Mouse (Mus musculus): Measurements from ENCODE around the gene Npas3. TPM values are rescaled to one million over a fixed set of nuclear protein-coding genes. Genes with fewer than 3 reads are reported as not detected.

Gene Npas3
- polyA plus RNA-seq, 1 experiment from 2014 or later = 0.96 TPM

- H3K9me3 ChIP-seq (replicated peaks) = no peaks in the 10 kb centered on the region
- H3K9ac ChIP-seq = no peak overlapping the region
- no peaks in the 10 kb centered on the region for H3K4me1 ChIP-seq
- H3K36me3 ChIP-seq = no peaks in the 10 kb centered on the region
- no peak overlapping the region for H3K27ac ChIP-seq
- WGBS = 91% methylated on average over 7 of the region's 7 CpGs
- no peaks in the 10 kb centered on the region for H3K27me3 ChIP-seq
- no peak for ATAC-seq (replicated peaks; ENCODE audit: low FRiP score)
- H3K4me2 ChIP-seq = no peak overlapping the region
- no peak overlapping the region for H3K4me3 ChIP-seq (replicated peaks)
Measured at GRCm38 (mm10) chr12:53922153-53922552, 673.7 kb downstream of the Npas3 start.

- Histone ChIP-seq H3K27ac (no peak overlapping the region), H3K9ac (no peak overlapping the region), H3K9me3 (replicated peaks) (no peaks in the 10 kb centered on the region), H3K27me3 (no peaks in the 10 kb centered on the region), H3K4me3 (replicated peaks) (no peak overlapping the region), H3K4me1 (no peaks in the 10 kb centered on the region), H3K36me3 (no peaks in the 10 kb centered on the region), H3K4me2 (no peak overlapping the region)
- ATAC-seq (replicated peaks; ENCODE audit: low FRiP score) = no peak
- 84% methylated on average over 2 of the region's 2 CpGs for WGBS
Measured at GRCm38 (mm10) chr12:53948826-53949225, 700.3 kb downstream of the Npas3 start.

- H3K9me3 ChIP-seq (replicated peaks) = no peaks in the 10 kb centered on the region
- H3K27me3 ChIP-seq = no peaks in the 10 kb centered on the region
- no peak overlapping the region for H3K4me2 ChIP-seq
- H3K36me3 ChIP-seq = no peaks in the 10 kb centered on the region
- H3K4me3 ChIP-seq (replicated peaks) = no peak overlapping the region
- no peaks in the 10 kb centered on the region for H3K4me1 ChIP-seq
- no peak for ATAC-seq (replicated peaks; ENCODE audit: low FRiP score)
- WGBS = 52% methylated on average over 7 of the region's 7 CpGs
- H3K27ac ChIP-seq = no peak overlapping the region
- H3K9ac ChIP-seq = no peak overlapping the region
Measured at GRCm38 (mm10) chr12:53962004-53962403, 713.5 kb downstream of the Npas3 start.

GRCm38 (mm10) chr12:53963534-53963933, 715.1 kb downstream of the Npas3 start:
- Histone ChIP-seq H3K27me3 (no peaks in the 10 kb centered on the region), H3K9ac (no peak overlapping the region), H3K4me2 (no peak overlapping the region), H3K36me3 (no peaks in the 10 kb centered on the region), H3K4me1 (peaks cover under 1% of the 10 kb centered on the region; the same call in 1 of the 2 replicates), H3K4me3 (replicated peaks) (no peak overlapping the region), H3K27ac (no peak overlapping the region), H3K9me3 (replicated peaks) (no peaks in the 10 kb centered on the region)
- no peak for ATAC-seq (replicated peaks; ENCODE audit: low FRiP score)
- 83% methylated on average over 5 of the region's 5 CpGs for WGBS

- Histone ChIP-seq H3K4me3 (replicated peaks) (no peak overlapping the region), H3K9ac (no peak overlapping the region), H3K4me2 (no peak overlapping the region), H3K4me1 (peaks cover 24% of the 10 kb centered on the region), H3K9me3 (replicated peaks) (no peaks in the 10 kb centered on the region), H3K36me3 (no peaks in the 10 kb centered on the region), H3K27ac (no peak overlapping the region), H3K27me3 (peaks cover 4% of the 10 kb centered on the region; the same call in 1 of the 2 replicates)
- ATAC-seq (replicated peaks; ENCODE audit: low FRiP score) = peak; percentile 88
- WGBS = 36% methylated on average over 10 of the region's 10 CpGs
Measured at GRCm38 (mm10) chr12:53969378-53970174, 721.1 kb downstream of the Npas3 start.

- Histone ChIP-seq H3K9ac (no peak overlapping the region), H3K9me3 (replicated peaks) (no peaks in the 10 kb centered on the region), H3K4me1 (peaks cover 28% of the 10 kb centered on the region), H3K36me3 (no peaks in the 10 kb centered on the region), H3K27ac (no peak overlapping the region), H3K4me2 (no peak overlapping the region), H3K4me3 (replicated peaks) (no peak overlapping the region), H3K27me3 (peaks cover 4% of the 10 kb centered on the region; the same call in 1 of the 2 replicates)
- WGBS = 89% methylated on average over 7 of the region's 7 CpGs
- ATAC-seq (replicated peaks; ENCODE audit: low FRiP score) = no peak
Measured at GRCm38 (mm10) chr12:53970721-53971120, 722.2 kb downstream of the Npas3 start.

- Histone ChIP-seq H3K4me2 (no peak overlapping the region), H3K4me3 (replicated peaks) (no peak overlapping the region), H3K27me3 (peaks cover 11% of the 10 kb centered on the region; the same call in 1 of the 2 replicates), H3K9ac (no peak overlapping the region), H3K27ac (no peak overlapping the region), H3K4me1 (peaks cover 28% of the 10 kb centered on the region), H3K36me3 (no peaks in the 10 kb centered on the region), H3K9me3 (replicated peaks) (no peaks in the 10 kb centered on the region)
- no peak for ATAC-seq (replicated peaks; ENCODE audit: low FRiP score)
- 51% methylated on average over 6 of the region's 6 CpGs for WGBS
Measured at GRCm38 (mm10) chr12:53973414-53973813, 724.9 kb downstream of the Npas3 start.

- Histone ChIP-seq H3K4me1 (0 out of 2 replicates have a peak, but pooled peaks cover 2% of the 10 kb centered on the region), H3K4me3 (replicated peaks) (no peak overlapping the region), H3K27ac (no peak overlapping the region), H3K36me3 (no peaks in the 10 kb centered on the region), H3K4me2 (no peak overlapping the region), H3K9me3 (replicated peaks) (no peaks in the 10 kb centered on the region), H3K27me3 (no peaks in the 10 kb centered on the region; the same call in 1 of the 2 replicates), H3K9ac (no peak overlapping the region)
- 57% methylated on average over 9 of the region's 9 CpGs for WGBS
- ATAC-seq (replicated peaks; ENCODE audit: low FRiP score) = no peak
Measured at GRCm38 (mm10) chr12:53981575-53982507, 733.4 kb downstream of the Npas3 start.

- ATAC-seq (replicated peaks; ENCODE audit: low FRiP score) = no peak
Measured at GRCm38 (mm10) chr12:53983946-53984345, 735.5 kb downstream of the Npas3 start.

GRCm38 (mm10) chr12:53985851-53986842, 737.7 kb downstream of the Npas3 start:
- ATAC-seq (replicated peaks; ENCODE audit: low FRiP score) = no peak
- Histone ChIP-seq H3K36me3 (no peaks in the 10 kb centered on the region), H3K27me3 (no peaks in the 10 kb centered on the region), H3K9ac (no peak overlapping the region), H3K4me2 (no peak overlapping the region), H3K4me3 (replicated peaks) (no peak overlapping the region), H3K27ac (no peak overlapping the region), H3K9me3 (replicated peaks) (no peaks in the 10 kb centered on the region), H3K4me1 (no peaks in the 10 kb centered on the region)
- 82% methylated on average over 14 of the region's 14 CpGs for WGBS

More at GRCm38 (mm10) chr12:53983946-53984345, 735.5 kb downstream of the Npas3 start:
- Histone ChIP-seq H3K4me1 (0 out of 2 replicates have a peak, but pooled peaks cover 2% of the 10 kb centered on the region), H3K27ac (no peak overlapping the region), H3K9ac (no peak overlapping the region), H3K4me3 (replicated peaks) (no peak overlapping the region), H3K36me3 (no peaks in the 10 kb centered on the region), H3K9me3 (replicated peaks) (no peaks in the 10 kb centered on the region), H3K27me3 (no peaks in the 10 kb centered on the region), H3K4me2 (no peak overlapping the region)
- WGBS = 32% methylated on average over 7 of the region's 7 CpGs

GRCm38 (mm10) chr12:53992411-53992810, 743.9 kb downstream of the Npas3 start:
- no peak overlapping the region for H3K4me2 ChIP-seq
- no peaks in the 10 kb centered on the region for H3K27me3 ChIP-seq
- no peak overlapping the region for H3K27ac ChIP-seq
- H3K4me1 ChIP-seq = no peaks in the 10 kb centered on the region
- no peaks in the 10 kb centered on the region for H3K9me3 ChIP-seq (replicated peaks)
- H3K9ac ChIP-seq = no peak overlapping the region
- no peaks in the 10 kb centered on the region for H3K36me3 ChIP-seq
- ATAC-seq (replicated peaks; ENCODE audit: low FRiP score) = no peak
- WGBS = 97% methylated on average over 6 of the region's 6 CpGs
- H3K4me3 ChIP-seq (replicated peaks) = no peak overlapping the region

Measured in kidney, embryonic 15.5 days (tissue).